Mouse (Mus musculus): ENCODE measurements around the gene Tnfrsf9.

- no peak for TF ChIP-seq MAX (IDR thresholded peaks at IDR 0.05)
- TF ChIP-seq CTCF (IDR thresholded peaks at IDR 0.05; ENCODE audit: control insufficient read depth, insufficient read depth, insufficient read length) = no peak
- TF ChIP-seq USF1 (IDR thresholded peaks at IDR 0.05; ENCODE audit: low read depth) = no peak
- no peak for TF ChIP-seq MYOG (IDR thresholded peaks at IDR 0.05; ENCODE audit: control insufficient read depth, extremely low read depth, insufficient read length)
Measured at GRCm38 (mm10) chr4:150889955-150890315, 24.4 kb upstream of the Tnfrsf9 start.
